Mouse (Mus musculus) midbrain, embryonic 11.5 days (tissue): ENCODE data around the gene Calu. TPM values are rescaled to one million over a fixed set of nuclear protein-coding genes. Genes with fewer than 3 reads are reported as not detected.
A peak's percentile ranks its signal among the peaks of the same experiment; 100 is the strongest.

Source experiments
- ATAC-seq: fragments of 200-750 bp; cut with Nextera tagmentation; 2 replicates; pipeline ENCODE4 v1.8.0; 2017; ENCODE audit warnings: moderate TSS enrichment, moderate library complexity; ENCODE audit not compliant: low FRiP score
- DNase-seq: peaks from one replicate; pipeline ENCODE4 v3.0.0; 2015; ENCODE audit warnings: low spot score; ENCODE audit errors: missing footprints
- H3K27ac ChIP-seq: fragments of 300-500 bp; sonication (generic); 2 replicates; pipeline ENCODE4 v1.5.1; 2014; ENCODE audit warnings: low read depth, low read length
- H3K27me3 ChIP-seq: fragments of 300-500 bp; sonication (generic); 2 replicates; pipeline ENCODE4 v1.6.1; 2014; ENCODE audit warnings: mild to moderate bottlenecking, low read length, moderate library complexity, mixed read lengths; ENCODE audit not compliant: control insufficient read depth, insufficient read depth
- H3K36me3 ChIP-seq: fragments of 300-500 bp; sonication (generic); 2 replicates; pipeline ENCODE4 v1.6.1; 2014; ENCODE audit warnings: mild to moderate bottlenecking, low read length, moderate library complexity, mixed read lengths; ENCODE audit not compliant: control insufficient read depth, insufficient read depth
- H3K4me1 ChIP-seq: fragments of 300-500 bp; sonication (generic); 2 replicates; pipeline ENCODE4 v1.6.1; 2014; ENCODE audit warnings: low read length; ENCODE audit not compliant: control insufficient read depth, insufficient read depth
- H3K4me2 ChIP-seq: fragments of 300-500 bp; sonication (generic); 2 replicates; pipeline ENCODE4 v1.6.1; 2014; ENCODE audit warnings: mild to moderate bottlenecking, moderate library complexity
- H3K4me3 ChIP-seq: fragments of 300-500 bp; sonication (generic); 2 replicates; pipeline ENCODE4 v1.5.1; 2014; ENCODE audit warnings: low read depth, low read length
- H3K9ac ChIP-seq: fragments of 300-500 bp; sonication (generic); 2 replicates; pipeline ENCODE4 v1.6.1; 2014; ENCODE audit warnings: low read length
- H3K9me3 ChIP-seq: fragments of 300-500 bp; sonication (generic); 2 replicates; pipeline ENCODE4 v1.6.1; 2016; ENCODE audit warnings: low read length; ENCODE audit not compliant: control insufficient read depth
- WGBS: fragments of 180-500 bp; shearing (Covaris S2); extraction: QIAGEN DNeasy Blood & Tissue Kit; methylation state at CpG from one replicate; pipeline ENCODE4 v1.1.7; 2014; 5-methylcytosine and 5-hydroxymethylcytosine counted together
- polyA plus RNA-seq: library from polyadenylated mRNA; unstranded; fragments of >200 nt; fragmentation: Nextera tagmentation; extraction: Ambion mirVana; gene quantifications from 2 replicates; pipeline ENCODE4 v1.2.1, GENCODE M21; 2014

The Calu gene
- polyA plus RNA-seq, 1 experiment from 2014 or later, result 265 TPM

DNA sequence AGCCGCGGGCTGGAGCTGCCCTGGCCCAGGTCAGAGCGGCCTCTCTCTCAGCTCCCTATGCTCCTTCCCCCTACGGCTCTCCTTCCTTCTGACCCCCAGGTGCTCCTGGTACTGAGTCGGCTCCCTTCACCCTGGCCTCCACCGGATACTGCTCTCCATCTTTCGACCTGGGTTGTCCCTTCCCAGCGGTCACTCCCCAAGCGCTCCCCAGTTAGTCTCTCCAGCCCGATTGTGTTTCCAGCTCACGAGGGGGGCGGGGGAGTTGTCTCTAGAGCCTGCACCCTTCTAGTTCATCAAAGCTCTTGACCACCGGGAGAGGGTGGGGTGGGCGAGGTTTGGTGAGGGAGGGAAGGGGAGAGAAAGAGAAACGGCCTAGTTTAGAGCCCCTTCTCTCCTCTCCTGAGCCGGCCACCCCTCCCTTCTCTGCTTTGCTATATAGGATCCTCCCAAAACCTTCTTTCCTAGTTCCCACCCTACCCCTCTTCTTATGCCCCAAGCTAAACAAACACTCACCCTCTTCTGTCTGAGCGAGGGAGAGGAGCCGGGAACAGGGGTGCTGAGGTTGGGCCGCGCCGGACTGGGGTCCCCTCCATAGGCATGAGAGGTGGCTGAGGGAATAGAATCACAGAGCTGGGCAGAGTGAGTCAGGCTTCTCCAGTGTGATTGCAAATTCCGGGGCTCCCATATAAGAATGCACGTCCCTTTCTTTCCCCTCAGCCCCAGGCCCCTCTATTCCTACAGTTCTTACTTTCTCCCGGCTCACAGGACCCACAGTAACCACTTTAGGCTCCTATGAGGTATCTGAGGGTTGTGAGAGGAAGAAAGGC lies 49.1 kb downstream of the Calu start:
- DNase-seq (peak; percentile 95), ATAC-seq (peak; percentile 86)
- peaks cover 5% of the 10 kb centered on the region; the same call in 1 of the 2 replicates for H3K27me3 ChIP-seq
- H3K27ac ChIP-seq, result no peak overlapping the region; the same call in 1 of the 2 replicates
- H3K9me3 ChIP-seq, result no peaks in the 10 kb centered on the region
- peak overlapping the region; percentile 64 for H3K4me3 ChIP-seq
- H3K4me1 ChIP-seq, result peaks cover 4% of the 10 kb centered on the region
- H3K9ac ChIP-seq, result peak overlapping the region; percentile 78
- peak overlapping the region; percentile 81 for H3K4me2 ChIP-seq
- no peaks in the 10 kb centered on the region for H3K36me3 ChIP-seq
- WGBS, result 1% methylated on average over 24 of the region's 24 CpGs

DNA sequence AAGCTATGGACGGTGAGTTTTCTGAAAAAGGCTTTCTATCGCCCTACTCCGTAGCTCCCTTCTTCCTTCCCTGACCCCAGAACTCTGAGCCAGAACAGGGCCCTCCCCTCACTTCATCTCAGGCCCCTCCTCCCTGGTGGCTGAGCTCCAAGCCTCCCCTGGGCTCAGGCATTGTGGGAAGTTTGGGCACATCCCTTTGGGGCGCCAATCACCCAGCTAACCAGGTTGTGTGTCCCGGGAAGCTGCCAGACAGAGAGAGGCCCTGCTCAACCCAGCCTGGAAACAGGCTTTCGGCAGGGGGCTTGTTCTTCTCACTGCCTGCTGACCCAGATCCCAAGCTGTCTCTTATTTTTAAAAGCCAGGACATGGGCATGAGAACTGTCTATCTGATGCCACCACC lies 49.7 kb downstream of the Calu start:
- Histone ChIP-seq H3K9me3 (no peaks in the 10 kb centered on the region), H3K36me3 (no peaks in the 10 kb centered on the region), H3K4me3 (peak overlapping the region; percentile 64), H3K9ac (peak overlapping the region; percentile 78), H3K27me3 (peaks cover 5% of the 10 kb centered on the region; the same call in 1 of the 2 replicates), H3K4me2 (peak overlapping the region; percentile 81), H3K27ac (no peak overlapping the region), H3K4me1 (peaks cover 4% of the 10 kb centered on the region)
- DNase-seq (no peak), ATAC-seq (peak; percentile 46; the same call in 1 of the 2 replicates)
- WGBS, result 5% methylated on average over 6 of the region's 6 CpGs

DNA sequence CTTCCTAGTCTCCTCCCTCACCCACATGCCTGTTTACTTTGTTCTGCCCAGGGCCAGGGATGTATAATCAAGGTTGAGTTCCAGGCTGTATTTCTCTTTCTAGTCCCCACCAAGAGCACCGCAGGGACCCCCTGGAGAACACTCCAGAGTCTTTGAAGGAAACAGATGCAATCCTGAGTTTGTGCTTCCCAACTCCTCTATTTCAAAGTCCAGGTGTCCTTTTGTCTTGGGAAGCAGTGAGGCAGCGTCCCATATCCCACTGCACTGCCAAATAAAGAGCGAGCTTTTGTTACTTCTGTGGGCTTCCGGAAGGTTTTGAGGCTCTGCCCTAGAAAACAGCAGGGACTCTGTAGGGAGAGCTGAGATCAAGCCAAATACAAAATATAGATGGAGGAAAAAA lies 52.0 kb downstream of the Calu start:
- no peak for DNase-seq
- Histone ChIP-seq H3K9ac (no peak overlapping the region), H3K27ac (no peak overlapping the region), H3K4me3 (no peak overlapping the region), H3K27me3 (peaks cover 5% of the 10 kb centered on the region; the same call in 1 of the 2 replicates), H3K9me3 (no peaks in the 10 kb centered on the region), H3K36me3 (no peaks in the 10 kb centered on the region), H3K4me1 (peaks cover 4% of the 10 kb centered on the region), H3K4me2 (no peak overlapping the region)
- 80% methylated on average over 4 of the region's 4 CpGs for WGBS
- ATAC-seq, result no peak

DNA sequence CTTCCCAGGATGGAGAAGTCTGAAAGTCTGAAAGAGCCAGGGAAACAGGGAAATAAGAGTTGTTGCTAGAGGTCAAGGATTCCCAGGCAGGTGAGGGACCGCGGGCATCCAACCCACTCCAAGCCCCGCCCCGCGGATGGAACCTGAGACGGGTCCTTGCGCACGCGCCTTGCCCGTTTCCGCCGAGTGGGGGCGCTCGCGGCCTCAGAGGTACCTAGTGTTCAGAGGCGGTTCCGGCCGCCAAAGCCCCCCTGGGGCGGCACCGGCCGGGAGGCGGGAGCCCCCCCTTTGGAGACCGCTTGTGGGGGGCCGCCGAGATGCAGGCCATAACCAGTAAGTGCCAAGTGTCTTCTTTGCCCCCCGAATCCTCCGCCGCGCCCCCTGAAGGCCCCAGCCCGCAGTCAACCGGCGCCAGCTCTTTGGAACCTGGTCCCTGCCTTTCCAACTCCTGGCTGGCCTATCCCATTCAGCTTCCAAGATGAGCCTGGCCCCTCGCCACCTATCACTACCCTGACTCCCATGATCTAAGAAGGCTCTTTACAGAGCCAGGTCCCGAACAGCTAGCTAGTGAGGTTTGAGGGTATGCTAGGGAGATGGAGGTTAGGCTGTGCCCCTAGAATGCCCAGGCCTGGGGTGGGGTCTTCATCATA lies 54.9 kb downstream of the Calu start:
- WGBS, result 5% methylated on average over 33 of the region's 34 CpGs
- DNase-seq (peak; percentile 87), ATAC-seq (no peak)
- Histone ChIP-seq H3K4me3 (no peak overlapping the region), H3K9ac (no peak overlapping the region), H3K4me1 (no peaks in the 10 kb centered on the region; the same call in 1 of the 2 replicates), H3K4me2 (no peak overlapping the region), H3K27ac (no peak overlapping the region), H3K9me3 (no peaks in the 10 kb centered on the region), H3K27me3 (no peaks in the 10 kb centered on the region), H3K36me3 (peaks cover 2% of the 10 kb centered on the region; the same call in 1 of the 2 replicates)

DNA sequence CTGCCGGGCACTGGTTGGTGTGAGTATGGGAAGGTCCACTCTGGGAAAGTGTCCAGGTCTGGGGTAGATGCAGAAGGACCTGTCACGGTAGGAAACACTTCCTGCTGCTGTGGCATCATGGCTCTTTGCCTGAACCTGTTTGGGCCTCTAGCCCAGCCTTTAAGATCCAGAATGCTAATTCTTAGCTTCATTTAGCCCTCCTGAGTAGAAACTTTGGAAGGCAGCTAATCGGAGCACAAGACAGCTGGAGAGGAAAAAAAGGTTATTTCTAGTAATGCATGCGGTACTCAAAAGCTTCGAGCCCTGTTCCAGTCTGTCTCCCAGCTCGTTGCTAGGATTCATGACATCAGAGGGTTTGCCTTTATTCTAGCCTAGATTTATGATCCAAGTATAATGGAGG lies 58.5 kb downstream of the Calu start:
- Histone ChIP-seq H3K27me3 (no peaks in the 10 kb centered on the region), H3K27ac (no peak overlapping the region), H3K9ac (no peak overlapping the region), H3K4me3 (no peak overlapping the region), H3K36me3 (peaks cover 2% of the 10 kb centered on the region; the same call in 1 of the 2 replicates), H3K9me3 (no peaks in the 10 kb centered on the region), H3K4me2 (no peak overlapping the region), H3K4me1 (no peaks in the 10 kb centered on the region; the same call in 1 of the 2 replicates)
- WGBS, result 91% methylated on average over 6 of the region's 6 CpGs
- ATAC-seq, result no peak
- no peak for DNase-seq

DNA sequence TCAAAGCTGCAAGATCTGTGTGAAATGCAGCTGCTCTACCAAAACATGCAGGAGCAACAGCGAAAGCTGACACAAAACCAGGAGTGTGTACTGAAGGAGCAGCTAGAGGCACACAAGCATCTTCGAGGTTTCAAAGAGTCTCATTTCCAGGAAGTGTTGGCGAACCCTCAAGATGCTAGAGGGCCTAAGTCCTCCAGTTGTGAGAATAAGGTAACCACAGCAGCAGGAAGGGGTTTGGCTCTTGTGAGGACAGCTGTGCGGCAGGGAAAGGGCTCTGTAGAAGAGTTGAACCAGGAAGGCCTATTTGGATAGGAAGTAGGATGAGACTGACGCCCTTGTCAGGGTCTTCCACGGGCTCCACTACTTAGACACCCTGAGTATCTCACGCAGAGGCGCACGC lies 67.6 kb downstream of the Calu start:
- Histone ChIP-seq H3K27ac (no peak overlapping the region), H3K4me2 (no peak overlapping the region), H3K4me1 (no peaks in the 10 kb centered on the region), H3K9ac (no peak overlapping the region), H3K4me3 (no peak overlapping the region), H3K9me3 (no peaks in the 10 kb centered on the region), H3K27me3 (no peaks in the 10 kb centered on the region), H3K36me3 (peaks cover 2% of the 10 kb centered on the region; the same call in 1 of the 2 replicates)
- ATAC-seq (no peak), DNase-seq (no peak)
- 80% methylated on average over 9 of the region's 9 CpGs for WGBS

DNA sequence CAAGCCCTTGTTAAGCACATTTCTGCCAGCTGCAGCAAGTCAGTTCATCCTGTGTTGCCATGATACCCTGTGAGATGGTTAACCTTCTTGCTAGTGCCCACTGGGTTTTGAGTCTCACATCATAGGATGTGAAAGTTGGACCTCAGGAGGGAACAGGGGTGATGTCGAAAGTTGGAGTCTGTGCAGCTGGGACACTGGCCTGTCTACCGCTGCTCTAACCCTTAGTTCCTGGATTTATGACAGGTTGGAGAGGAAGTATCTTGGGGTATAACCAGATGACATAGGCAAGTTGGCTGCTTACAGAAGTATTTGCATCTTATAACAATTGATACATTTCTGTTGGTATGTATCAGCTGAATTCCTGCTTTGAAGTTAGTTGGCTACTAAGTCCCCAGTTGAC lies 72.7 kb downstream of the Calu start:
- no peaks in the 10 kb centered on the region for H3K4me1 ChIP-seq
- no peak for DNase-seq
- 97% methylated on average over 2 of the region's 2 CpGs for WGBS
- peaks cover 2% of the 10 kb centered on the region; the same call in 1 of the 2 replicates for H3K36me3 ChIP-seq
- no peaks in the 10 kb centered on the region for H3K9me3 ChIP-seq
- H3K9ac ChIP-seq, result no peak overlapping the region
- no peak overlapping the region for H3K4me3 ChIP-seq
- no peak for ATAC-seq
- H3K4me2 ChIP-seq, result no peak overlapping the region
- H3K27me3 ChIP-seq, result no peaks in the 10 kb centered on the region
- H3K27ac ChIP-seq, result no peak overlapping the region

DNA sequence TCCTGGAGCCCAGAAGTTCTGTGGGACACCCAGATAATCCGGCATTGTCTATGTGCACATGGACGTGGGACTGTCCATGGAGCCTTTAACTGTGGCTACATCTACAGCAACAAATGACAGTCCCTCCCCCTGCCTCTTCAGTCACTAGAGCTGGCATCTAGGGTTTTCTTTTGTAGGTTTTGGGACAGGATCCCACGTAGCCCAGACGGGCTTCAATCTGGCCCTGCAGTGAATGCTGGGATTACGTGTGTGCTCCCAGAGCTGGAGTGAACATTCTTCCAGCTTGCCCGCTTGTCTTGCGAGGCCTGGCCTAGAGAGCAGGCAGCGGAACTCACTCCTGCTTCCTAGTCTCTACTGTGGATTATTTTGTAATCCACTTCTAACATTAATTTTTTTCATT lies 77.2 kb downstream of the Calu start:
- 77% methylated on average over 8 of the region's 8 CpGs for WGBS
- Histone ChIP-seq H3K36me3 (no peaks in the 10 kb centered on the region), H3K4me3 (no peak overlapping the region), H3K27me3 (no peaks in the 10 kb centered on the region), H3K9me3 (no peaks in the 10 kb centered on the region), H3K27ac (no peak overlapping the region), H3K4me2 (no peak overlapping the region), H3K9ac (no peak overlapping the region), H3K4me1 (no peaks in the 10 kb centered on the region)
- no peak for DNase-seq
- no peak for ATAC-seq

DNA sequence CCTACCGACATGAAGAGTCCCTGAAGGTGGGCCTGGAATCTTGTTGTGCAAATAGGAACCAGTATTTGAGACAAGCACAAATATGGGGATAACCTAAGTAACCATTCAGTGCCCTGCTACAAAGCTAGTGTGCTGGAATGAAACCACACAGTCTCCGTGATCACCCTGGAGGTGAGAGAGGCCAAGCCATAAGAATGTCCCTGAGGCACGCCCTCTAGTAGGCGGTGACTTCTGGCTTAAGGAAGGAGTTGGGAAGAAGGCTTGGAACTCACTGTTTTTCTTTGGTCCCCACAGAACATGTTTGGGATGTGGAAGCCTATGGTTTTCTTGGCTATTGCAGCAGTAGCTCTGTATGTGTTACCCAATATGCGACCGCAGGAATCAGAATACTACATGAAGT lies 78.5 kb downstream of the Calu start:
- Histone ChIP-seq H3K9ac (no peak overlapping the region), H3K9me3 (no peaks in the 10 kb centered on the region), H3K36me3 (no peaks in the 10 kb centered on the region), H3K27me3 (no peaks in the 10 kb centered on the region; the same call in 1 of the 2 replicates), H3K27ac (no peak overlapping the region), H3K4me3 (no peak overlapping the region), H3K4me1 (no peaks in the 10 kb centered on the region), H3K4me2 (no peak overlapping the region)
- no peak for DNase-seq
- ATAC-seq, result no peak
- WGBS, result 83% methylated on average over 6 of the region's 6 CpGs
